ENCODE assay signal across 17 mouse cellular contexts in the genomic region with DNA sequence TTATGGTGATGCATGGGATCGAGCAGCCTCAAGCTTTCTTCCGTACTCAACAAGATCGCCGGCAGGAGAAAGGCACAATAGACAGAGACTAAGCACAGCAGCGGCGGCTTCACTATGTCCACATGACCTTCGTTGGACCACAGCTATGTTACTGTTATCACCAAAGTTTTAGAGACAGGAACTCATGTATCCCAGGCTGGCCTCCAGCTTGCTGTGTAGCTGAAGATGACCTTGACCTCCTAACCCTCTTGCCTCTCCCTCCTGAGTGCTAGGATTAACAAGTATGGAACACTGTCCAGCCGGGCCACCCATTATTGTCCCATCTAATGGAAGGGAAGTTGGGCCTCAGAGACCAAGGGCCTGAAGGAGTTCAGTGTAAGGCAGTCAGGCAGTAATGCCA. TPM values are rescaled to one million over a fixed set of nuclear protein-coding genes. Genes with fewer than 3 reads are reported as not detected.
"Had no signal": no experiment of that assay in that cellular context is flagged by ENCODE, and none has a peak within 500 bp of the region (broad histone marks: within the 10 kb centered on the region; RNA-seq: fewer than 3 reads in every experiment).

No protein-coding gene starts in this region.

- H3K9me3 ChIP-seq: limb, embryonic 13.5 days; midbrain, embryonic 10.5 days; midbrain, embryonic 15.5 days; neural tube, embryonic 13.5 days; stomach, embryonic 15.5 days had no signal

- H3K9ac ChIP-seq: limb, embryonic 13.5 days; liver, embryonic 14.5 days; midbrain, embryonic 15.5 days; neural tube, embryonic 13.5 days; stomach, embryonic 15.5 days had no signal

- H3K36me3 ChIP-seq: midbrain, embryonic 15.5 days had no signal

- DNase-seq: kidney, adult 8-10 months; kidney, postnatal 25 days; layer of hippocampus, adult 9-11 months; lung, adult 2 months; lung, postnatal 4 days; right cerebral cortex, postnatal 14 days; thymus, adult 18-20 months; thymus, postnatal 14 days had no signal

- H3K4me3 ChIP-seq: limb, embryonic 13.5 days; midbrain, embryonic 10.5 days; midbrain, embryonic 15.5 days; neural tube, embryonic 13.5 days; stomach, embryonic 15.5 days had no signal

- H3K27me3 ChIP-seq: limb, embryonic 13.5 days; midbrain, embryonic 15.5 days; neural tube, embryonic 13.5 days; stomach, embryonic 15.5 days had no signal

- H3K4me2 ChIP-seq: limb, embryonic 13.5 days; midbrain, embryonic 15.5 days; neural tube, embryonic 13.5 days; stomach, embryonic 15.5 days had no signal

- H3K27ac ChIP-seq: limb, embryonic 13.5 days; stomach, embryonic 15.5 days had no signal

- ATAC-seq: intestine, postnatal 0 days; lung, postnatal 0 days; midbrain, embryonic 15.5 days had no signal

- H3K4me1 ChIP-seq: stomach, embryonic 15.5 days had no signal

RNA-seq across cellular contexts. Expression of gene Dpf1, which starts 37.1 kb away (rescaled TPM):
- total RNA-seq: megakaryocyte, adult 5-6 weeks had no signal

RNA-seq across cellular contexts. Expression of gene Ppp1r14a, which starts 51.7 kb away (rescaled TPM):
- total RNA-seq: megakaryocyte, adult 5-6 weeks had no signal
